Mouse (Mus musculus) CH12.LX (cell line): ENCODE data around the gene Itga4. TPM values are rescaled to one million over a fixed set of nuclear protein-coding genes. Genes with fewer than 3 reads are reported as not detected.

Experiments
- DNase-seq: peaks from one replicate; pipeline ENCODE4 v3.0.0-alpha.2; 2013; ENCODE audit errors: extremely low read depth
- H3K27ac ChIP-seq: 2 replicates; pipeline ENCODE4 v1.5.1; 2012; ENCODE audit warnings: low read depth, mild to moderate bottlenecking, control low read depth, moderate library complexity; ENCODE audit not compliant: insufficient read depth
- H3K27me3 ChIP-seq: replicated peaks from 2 replicates; pipeline ENCODE3; 2012; ENCODE audit warnings: inconsistent platforms
- H3K36me3 ChIP-seq, 2 experiments: replicated peaks in 1 of 2; 2 replicates each; pipeline versions ENCODE3 to v1.6.1; 2012; ENCODE audit warnings: inconsistent platforms in 1 of 2, low read length in 1 of 2, mild to moderate bottlenecking in 1 of 2, mixed read lengths in 1 of 2, moderate library complexity in 1 of 2; ENCODE audit not compliant: control insufficient read depth in 1 of 2, insufficient read depth in 1 of 2
- H3K4me1 ChIP-seq, 2 experiments: 2 replicates each; pipeline ENCODE4 v1.6.1; 2012; ENCODE audit warnings: inconsistent platforms in 1 of 2, moderate library complexity in 1 of 2; ENCODE audit not compliant: insufficient read depth in 2 of 2, control insufficient read depth in 1 of 2
- H3K4me2 ChIP-seq: 2 replicates; pipeline ENCODE4 v1.6.1; 2012; ENCODE audit warnings: low read depth, mild to moderate bottlenecking, control low read depth; ENCODE audit not compliant: poor library complexity, insufficient read depth, severe bottlenecking
- H3K4me3 ChIP-seq, 3 experiments: fragments of 150-350 bp in 1 of 3; sonication (generic) in 1 of 3; replicated peaks in 1 of 3; 2 replicates each; pipeline versions ENCODE3 to v1.5.1; 2011 to 2012; ENCODE audit warnings: low read depth in 2 of 3, low read length in 2 of 3, mild to moderate bottlenecking in 2 of 3, moderate library complexity in 2 of 3, control low read depth in 1 of 3, improper control_type of control experiment in 1 of 3, inconsistent platforms in 1 of 3, mixed read lengths in 1 of 3; ENCODE audit not compliant: poor library complexity in 1 of 3
- H3K79me2 ChIP-seq: replicated peaks from 2 replicates; pipeline ENCODE4 v1.6.1; 2012; ENCODE audit warnings: mild to moderate bottlenecking, moderate library complexity; ENCODE audit not compliant: control insufficient read depth, poor library complexity, insufficient read depth, severe bottlenecking; ENCODE audit errors: extremely low read depth
- H3K9ac ChIP-seq: 2 replicates; pipeline ENCODE4 v1.6.1; 2012; ENCODE audit warnings: low read depth, mild to moderate bottlenecking, control low read depth, moderate library complexity; ENCODE audit not compliant: insufficient read depth
- H3K9me3 ChIP-seq: replicated peaks from 2 replicates; pipeline ENCODE3; 2012; ENCODE audit warnings: low read length, inconsistent platforms, mixed read lengths
- BHLHE40 ChIP-seq: IDR thresholded peaks from 2 replicates; pipeline ENCODE4 v1.6.1; 2011; ENCODE audit warnings: mild to moderate bottlenecking, low read depth, low read length, improper control_type of control experiment
- CHD1 ChIP-seq: IDR thresholded peaks from 2 replicates; pipeline ENCODE4 v1.6.1; 2012; ENCODE audit warnings: low read depth, low read length, improper control_type of control experiment, inconsistent platforms
- CHD2 ChIP-seq: IDR thresholded peaks from 2 replicates; pipeline ENCODE4 v1.6.1; 2011; ENCODE audit warnings: low read length, improper control_type of control experiment
- CTCF ChIP-seq, 2 experiments: IDR thresholded peaks in 1 of 2; conservative IDR thresholded peaks in 1 of 2; 2 replicates each; pipeline ENCODE4 v1.5.1; 2011 to 2012; ENCODE audit warnings: low read depth in 2 of 2, low read length in 2 of 2, improper control_type of control experiment in 1 of 2, inconsistent platforms in 1 of 2, mild to moderate bottlenecking in 1 of 2, moderate library complexity in 1 of 2
- E2F4 ChIP-seq: IDR thresholded peaks from 2 replicates; pipeline ENCODE4 v1.6.1; 2011; ENCODE audit warnings: low read depth, low read length, improper control_type of control experiment; ENCODE audit not compliant: insufficient replicate concordance
- ELF1 ChIP-seq: IDR thresholded peaks from 2 replicates; pipeline ENCODE4 v1.6.1; 2014; ENCODE audit warnings: low read depth, mild to moderate bottlenecking, inconsistent platforms, low read length, improper control_type of control experiment
- EP300 ChIP-seq: IDR thresholded peaks from 2 replicates; pipeline ENCODE4 v1.6.1; 2011; ENCODE audit warnings: low read length, improper control_type of control experiment
- ETS1 ChIP-seq: conservative IDR thresholded peaks from 2 replicates; pipeline ENCODE4 v1.6.1; 2012; ENCODE audit warnings: low read depth, mild to moderate bottlenecking, inconsistent platforms, low read length, improper control_type of control experiment, moderate library complexity
- GABPA ChIP-seq: IDR thresholded peaks from 2 replicates; pipeline ENCODE4 v1.6.1; 2012; ENCODE audit warnings: low read depth, low read length, improper control_type of control experiment, inconsistent platforms; ENCODE audit not compliant: insufficient replicate concordance
- HCFC1 ChIP-seq: IDR thresholded peaks from 2 replicates; pipeline ENCODE4 v1.6.1; 2012; ENCODE audit warnings: low read depth, mild to moderate bottlenecking, inconsistent platforms, low read length, improper control_type of control experiment
- IRF4 ChIP-seq: IDR thresholded peaks from 2 replicates; pipeline ENCODE4 v1.6.1; 2014; ENCODE audit warnings: low read depth, mild to moderate bottlenecking, inconsistent platforms, low read length, improper control_type of control experiment
- JUN ChIP-seq: IDR thresholded peaks from 2 replicates; pipeline ENCODE4 v1.6.1; 2011; ENCODE audit warnings: low read depth, mild to moderate bottlenecking, low read length, improper control_type of control experiment, moderate library complexity; ENCODE audit not compliant: insufficient read depth
- JUND ChIP-seq: conservative IDR thresholded peaks from 2 replicates; pipeline ENCODE4 v1.6.1; 2011; ENCODE audit warnings: low read depth, low read length, improper control_type of control experiment
- KAT2A ChIP-seq: IDR thresholded peaks from 2 replicates; pipeline ENCODE4 v1.6.1; 2012; ENCODE audit warnings: low read length, improper control_type of control experiment, inconsistent platforms; ENCODE audit not compliant: insufficient replicate concordance
- MAFK ChIP-seq: IDR thresholded peaks from 2 replicates; pipeline ENCODE4 v1.6.1; 2011; ENCODE audit warnings: low read length, improper control_type of control experiment; ENCODE audit not compliant: insufficient replicate concordance
- MAX ChIP-seq: IDR thresholded peaks from 2 replicates; pipeline ENCODE4 v1.6.1; 2011; ENCODE audit warnings: low read length, improper control_type of control experiment
- MAZ ChIP-seq: IDR thresholded peaks from 2 replicates; pipeline ENCODE4 v1.6.1; 2012; ENCODE audit warnings: low read depth, mild to moderate bottlenecking, inconsistent platforms, low read length, improper control_type of control experiment, moderate library complexity
- MEF2A ChIP-seq: IDR thresholded peaks from 2 replicates; pipeline ENCODE4 v1.6.1; 2014; ENCODE audit warnings: low read depth, mild to moderate bottlenecking, inconsistent platforms, low read length, improper control_type of control experiment, borderline replicate concordance
- MXI1 ChIP-seq: IDR thresholded peaks from 2 replicates; pipeline ENCODE4 v1.6.1; 2011; ENCODE audit warnings: mild to moderate bottlenecking, low read depth, low read length, improper control_type of control experiment
- MYC ChIP-seq: IDR thresholded peaks from 2 replicates; pipeline ENCODE4 v1.6.1; 2011; ENCODE audit warnings: low read depth, mild to moderate bottlenecking, improper control_type of control experiment, low read length
- NELFE ChIP-seq: IDR thresholded peaks from 2 replicates; pipeline ENCODE4 v1.6.1; 2011; ENCODE audit warnings: low read depth, low read length, improper control_type of control experiment
- NRF1 ChIP-seq: IDR thresholded peaks from 2 replicates; pipeline ENCODE4 v1.6.1; 2014; ENCODE audit warnings: low read depth, mild to moderate bottlenecking, inconsistent platforms, low read length, improper control_type of control experiment, moderate library complexity
- PAX5 ChIP-seq: IDR thresholded peaks from 2 replicates; pipeline ENCODE4 v1.6.1; 2012; ENCODE audit warnings: low read length, inconsistent platforms, mixed read lengths
- POLR2A ChIP-seq: IDR thresholded peaks from 2 replicates; pipeline ENCODE4 v1.6.1; 2011; ENCODE audit warnings: low read depth, mild to moderate bottlenecking, improper control_type of control experiment, low read length
- POLR2AphosphoS2 ChIP-seq: IDR thresholded peaks from 2 replicates; pipeline ENCODE4 v1.6.1; 2011; ENCODE audit warnings: low read depth, low read length, improper control_type of control experiment
- RAD21 ChIP-seq: IDR thresholded peaks from 2 replicates; pipeline ENCODE4 v1.6.1; 2011; ENCODE audit warnings: low read depth, mild to moderate bottlenecking, low read length, improper control_type of control experiment, moderate library complexity
- RCOR1 ChIP-seq: conservative IDR thresholded peaks from 2 replicates; pipeline ENCODE4 v1.6.1; 2012; ENCODE audit warnings: low read depth, mild to moderate bottlenecking, inconsistent platforms, low read length, improper control_type of control experiment
- SIN3A ChIP-seq: IDR thresholded peaks from 2 replicates; pipeline ENCODE4 v1.6.1; 2012; ENCODE audit warnings: low read length, improper control_type of control experiment, inconsistent platforms
- SMC3 ChIP-seq: IDR thresholded peaks from 2 replicates; pipeline ENCODE4 v1.6.1; 2011; ENCODE audit warnings: low read depth, low read length, improper control_type of control experiment
- TBP ChIP-seq: conservative IDR thresholded peaks from 2 replicates; pipeline ENCODE4 v1.6.1; 2011; ENCODE audit warnings: low read depth, low read length, improper control_type of control experiment
- TCF12 ChIP-seq: IDR thresholded peaks from 2 replicates; pipeline ENCODE4 v1.6.1; 2014; ENCODE audit warnings: low read depth, mild to moderate bottlenecking, inconsistent platforms, low read length, improper control_type of control experiment
- UBTF ChIP-seq: IDR thresholded peaks from 2 replicates; pipeline ENCODE4 v1.6.1; 2012; ENCODE audit warnings: low read depth, mild to moderate bottlenecking, inconsistent platforms, low read length, improper control_type of control experiment, moderate library complexity
- USF1 ChIP-seq: IDR thresholded peaks from 2 replicates; pipeline ENCODE4 v1.6.1; 2014; ENCODE audit warnings: low read depth, mild to moderate bottlenecking, inconsistent platforms, low read length, improper control_type of control experiment
- USF2 ChIP-seq: conservative IDR thresholded peaks from 2 replicates; pipeline ENCODE4 v1.6.1; 2011; ENCODE audit warnings: low read depth, low read length, improper control_type of control experiment
- ZC3H11A ChIP-seq: IDR thresholded peaks from 2 replicates; pipeline ENCODE4 v1.6.1; 2012; ENCODE audit warnings: low read depth, mild to moderate bottlenecking, inconsistent platforms, low read length, improper control_type of control experiment
- ZKSCAN1 ChIP-seq: IDR thresholded peaks from 2 replicates; pipeline ENCODE4 v1.6.1; 2012; ENCODE audit warnings: low read depth, inconsistent platforms, low read length, improper control_type of control experiment, borderline replicate concordance
- ZMIZ1 ChIP-seq: IDR thresholded peaks from 2 replicates; pipeline ENCODE4 v1.6.1; 2012; ENCODE audit warnings: low read depth, mild to moderate bottlenecking, inconsistent platforms, low read length, improper control_type of control experiment
- ZNF384 ChIP-seq: IDR thresholded peaks from 2 replicates; pipeline ENCODE4 v1.6.1; 2012; ENCODE audit warnings: low read depth, low read length, improper control_type of control experiment, inconsistent platforms
- dilution Hi-C: fragments of 300-500 bp; cut with MboI; formaldehyde crosslinking; loops from 2 replicates; pipeline ENCODE4 v1.14.3; 2020; ENCODE audit warnings: low sequenced_read_pairs; ENCODE audit not compliant: extremely low pct_unique_long_range_greater_than_20kb, extremely low pct_ligation_motif_present
- in situ Hi-C: fragments of 300-500 bp; cut with MboI; formaldehyde crosslinking; loops from 3 replicates; pipeline ENCODE4 v1.14.3; 2019; ENCODE audit warnings: low sequenced_read_pairs, low pct_ligation_motif_present, low pct_unique_long_range_greater_than_20kb, mixed read lengths
- polyA plus RNA-seq: library from polyadenylated mRNA; unstranded; fragments of >175 nt; gene quantifications from 2 replicates; pipeline ENCODE4 v1.2.1, GENCODE M21; 2012; ENCODE audit warnings: low read depth; ENCODE audit not compliant: insufficient read length
- total RNA-seq, 2 experiments: library from RNA; depleted of rRNA; stranded (reverse); fragments of 300-350 nt in 1 of 2; fragments of >200 nt in 1 of 2; gene quantifications; 2 replicates each; pipeline ENCODE4 v1.2.3; 2012 to 2014

Gene Itga4
- total and polyA plus RNA-seq, 3 experiments = 51.2 to 79.3 (median 54.3) TPM

GRCm38 (mm10) chr2:79369061-79369524 is 113.9 kb downstream of the Itga4 start:
- no peaks in the 10 kb centered on the region for H3K9me3 ChIP-seq
- peak overlapping the region; percentile 58 to 65 (median 62) for H3K4me3 ChIP-seq
- H3K4me2 ChIP-seq = peak overlapping the region; percentile 57
- H3K27me3 ChIP-seq = no peaks in the 10 kb centered on the region
- peak overlapping the region; percentile 92 for H3K27ac ChIP-seq
- dilution Hi-C loops = no loop called here
- H3K9ac ChIP-seq = peak overlapping the region; percentile 67
- peaks cover 8 to 45% of the 10 kb centered on the region in 2 experiments for H3K4me1 ChIP-seq
- H3K36me3 ChIP-seq = peaks cover 4 to 21% of the 10 kb centered on the region in 2 experiments
- peak; percentile 94 for DNase-seq
- peaks cover 13% of the 10 kb centered on the region for H3K79me2 ChIP-seq
- peak; percentile 77 for TF ChIP-seq ZMIZ1
- TF ChIP-seq POLR2A = peak; percentile 72
- peak; percentile 11; the same call in 1 of the 2 replicates for TF ChIP-seq NELFE
- 0 out of 2 replicates have a peak, but pooled peaks have one; percentile 29 for TF ChIP-seq ZNF384
- TF ChIP-seq UBTF = no peak; the same call in 1 of the 2 replicates
- TF ChIP-seq MAX = peak; percentile 72; the same call in 1 of the 2 replicates
- TF ChIP-seq POLR2AphosphoS2 = peak; percentile 63; the same call in 1 of the 2 replicates
- no peak for TF ChIP-seq USF2
- no peak for TF ChIP-seq GABPA
- TF ChIP-seq ZKSCAN1 = no peak
- TF ChIP-seq SIN3A = peak; percentile 89; the same call in 1 of the 2 replicates
- peak; percentile 89 for TF ChIP-seq CHD2
- TF ChIP-seq ZC3H11A = no peak
- peak; percentile 92 for TF ChIP-seq TCF12
- TF ChIP-seq NRF1 = peak; percentile 50; the same call in 1 of the 2 replicates
- no peak for TF ChIP-seq USF1
- no peak; the same call in 1 of the 2 replicates for TF ChIP-seq SMC3
- TF ChIP-seq MXI1 = no peak; the same call in 1 of the 2 replicates
- TF ChIP-seq TBP = peak; percentile 84; the same call in 1 of the 2 replicates
- no peak for TF ChIP-seq CTCF (conservative IDR thresholded peaks at IDR 0.05 in 1 of 2, IDR thresholded peaks at IDR 0.05 in 1 of 2; ENCODE audit: low read depth in 2 of 2, low read length in 2 of 2)
- TF ChIP-seq MEF2A = peak; percentile 91
- TF ChIP-seq JUN = 0 out of 2 replicates have a peak, but pooled peaks have one; percentile 13
- no peak for TF ChIP-seq RAD21
- TF ChIP-seq E2F4 = 0 out of 2 replicates have a peak, but pooled peaks have one; percentile 12
- peak; percentile 76 for TF ChIP-seq MYC
- peak; percentile 72 for TF ChIP-seq HCFC1
- peak; percentile 96 for TF ChIP-seq MAZ
- peak; percentile 91 for TF ChIP-seq RCOR1
- TF ChIP-seq BHLHE40 = peak; percentile 62
- no peak for TF ChIP-seq JUND
- peak; percentile 90 for TF ChIP-seq EP300
- TF ChIP-seq KAT2A = peak; percentile 95
- TF ChIP-seq ETS1 = peak; percentile 89
- no peak for TF ChIP-seq PAX5
- peak; percentile 69 for TF ChIP-seq MAFK
- TF ChIP-seq CHD1 = peak; percentile 78
- peak; percentile 96 for TF ChIP-seq IRF4
- peak; percentile 47; the same call in 1 of the 2 replicates for TF ChIP-seq ELF1
- in situ Hi-C loops = loop anchor here (25.0 kb wide), 3 partner anchors 268 to 407 kb away; partner anchors contain the start of gene Itprid2
